In genomic region chr6:39528671-39529535, GRCm38 (mm10) we compare ENCODE assay signal across 10 mouse cellular contexts. TPM values are rescaled to one million over a fixed set of nuclear protein-coding genes. Genes with fewer than 3 reads are reported as not detected.
A peak's percentile ranks its signal among the peaks of the same experiment; 100 is the strongest.
DNase-seq lines count a peak whose midpoint lies in the region; ATAC-seq and TF ChIP-seq lines count a peak whose summit lies in the region.
"Had no signal": no experiment of that assay in that cellular context is flagged by ENCODE, and none has a peak within 500 bp of the region (broad histone marks: within the 10 kb centered on the region; RNA-seq: fewer than 3 reads in every experiment).

No protein-coding gene starts in this region.

- ATAC-seq in kidney, embryonic 15.5 days (replicated peaks; ENCODE audit: low FRiP score) = peak; percentile 78
- ATAC-seq in limb, embryonic 13.5 days (ENCODE audit: low FRiP score, low read depth) = peak; percentile 68
- ATAC-seq in monocyte, adult 5-6 weeks (replicated peaks; ENCODE audit: insufficient number of reproducible peaks, low FRiP score, low TSS enrichment, poor library complexity, severe bottlenecking) = no peak

- no peak for TF ChIP-seq POLR2A in embryonic fibroblast, embryonic 13.5 days (IDR thresholded peaks at IDR 0.05; ENCODE audit: low read depth, low read length)

- peak overlapping the region; percentile 3; the same call in 1 of the 2 replicates for H3K27ac ChIP-seq in embryonic fibroblast, embryonic 13.5 days (ENCODE audit: insufficient read depth, low read length)
- peak overlapping the region; percentile 59 for H3K27ac ChIP-seq in heart, embryonic 10.5 days
- peak overlapping the region; percentile 63 for H3K27ac ChIP-seq in kidney, embryonic 15.5 days
- H3K27ac ChIP-seq in limb, embryonic 13.5 days = peak overlapping the region; percentile 65; the same call in 1 of the 2 replicates

- H3K4me1 ChIP-seq in embryonic fibroblast, embryonic 13.5 days (ENCODE audit: control insufficient read depth, insufficient read depth, low read length) = 0 out of 2 replicates have a peak, but pooled peaks cover 5% of the 10 kb centered on the region
- peaks cover 25% of the 10 kb centered on the region for H3K4me1 ChIP-seq in heart, embryonic 10.5 days
- peaks cover 21% of the 10 kb centered on the region for H3K4me1 ChIP-seq in kidney, embryonic 15.5 days
- peaks cover 36% of the 10 kb centered on the region for H3K4me1 ChIP-seq in limb, embryonic 13.5 days

- H3K4me3 ChIP-seq in embryonic fibroblast, embryonic 13.5 days (ENCODE audit: insufficient read depth, low read length) = no peak overlapping the region
- H3K4me3 ChIP-seq in heart, embryonic 10.5 days = 0 out of 2 replicates have a peak overlapping the region, but pooled peaks have one; percentile 2
- H3K4me3 ChIP-seq in kidney, embryonic 15.5 days (replicated peaks) = no peak overlapping the region
- H3K4me3 ChIP-seq in limb, embryonic 13.5 days = 0 out of 2 replicates have a peak overlapping the region, but pooled peaks have one; percentile 3
- H3K4me3 ChIP-seq: erythroblast, embryonic 14.5 days had no signal

- no peak overlapping the region for H3K9ac ChIP-seq in kidney, embryonic 15.5 days
- peak overlapping the region; percentile 31; the same call in 1 of the 2 replicates for H3K9ac ChIP-seq in limb, embryonic 13.5 days

- peak; percentile 59 for DNase-seq in embryo, embryonic 10 days (ENCODE audit: low spot score)
- no peak for DNase-seq in embryo, embryonic 9.5 days (ENCODE audit: extremely low spot score)
- no peak for DNase-seq in heart, embryonic 10.5 days (ENCODE audit: low spot score)
- peak; percentile 36 for DNase-seq in ovary, postnatal 14 days (ENCODE audit: low spot score)

- TF ChIP-seq CTCF in embryonic fibroblast, embryonic 13.5 days (IDR thresholded peaks at IDR 0.05; ENCODE audit: borderline replicate concordance, insufficient read depth, low read length) = no peak

- H3K9me3 ChIP-seq in heart, embryonic 10.5 days = 0 out of 2 replicates have a peak, but pooled peaks cover 1% of the 10 kb centered on the region
- H3K9me3 ChIP-seq in kidney, embryonic 15.5 days (replicated peaks) = no peaks in the 10 kb centered on the region
- 0 out of 2 replicates have a peak, but pooled peaks cover 4% of the 10 kb centered on the region for H3K9me3 ChIP-seq in limb, embryonic 13.5 days

- H3K36me3 ChIP-seq in heart, embryonic 10.5 days = peaks cover 16% of the 10 kb centered on the region
- peaks cover 9% of the 10 kb centered on the region for H3K36me3 ChIP-seq in kidney, embryonic 15.5 days
- peaks cover 15% of the 10 kb centered on the region for H3K36me3 ChIP-seq in limb, embryonic 13.5 days

- no peaks in the 10 kb centered on the region for H3K27me3 ChIP-seq in heart, embryonic 10.5 days (ENCODE audit: insufficient read depth, poor library complexity, severe bottlenecking)
- H3K27me3 ChIP-seq in kidney, embryonic 15.5 days = no peaks in the 10 kb centered on the region
- H3K27me3 ChIP-seq in limb, embryonic 13.5 days = no peaks in the 10 kb centered on the region

- H3K4me2 ChIP-seq in kidney, embryonic 15.5 days = no peak overlapping the region
- H3K4me2 ChIP-seq in limb, embryonic 13.5 days (replicated peaks) = peak overlapping the region; percentile 41

- WGBS in heart, embryonic 10.5 days = 22% methylated on average over 12 of the region's 12 CpGs
- WGBS in kidney, embryonic 15.5 days = 38% methylated on average over 12 of the region's 12 CpGs
- 32% methylated on average over 12 of the region's 12 CpGs for WGBS in limb, embryonic 13.5 days

RNA-seq across cellular contexts. Expression of gene Dennd2a, which starts 28.8 kb away (rescaled TPM):
- polyA plus RNA-seq in embryonic fibroblast, embryonic 13.5 days (2011; ENCODE audit: insufficient read length, low read depth, missing spikeins) = 15.5 and 16.1 TPM in 2 replicates
- polyA plus RNA-seq in heart, embryonic 10.5 days (2016; fragmentation: Nextera tagmentation; extraction: Ambion mirVana) = 22.8 and 29.6 TPM in 2 replicates
- polyA plus RNA-seq in kidney, embryonic 15.5 days (2015; fragmentation: Nextera tagmentation; extraction: Ambion mirVana) = 23.5 and 24.0 TPM in 2 replicates
- polyA plus RNA-seq in limb, embryonic 13.5 days (2015; fragmentation: Nextera tagmentation; extraction: Ambion mirVana) = 25.8 and 30.1 TPM in 2 replicates
- 0.43 to 0.58 TPM in 2 of 3 replicates, not detected in the other for total RNA-seq in monocyte, adult 5-6 weeks (2017)
- polyA plus RNA-seq: erythroblast, embryonic 14.5 days had no signal

RNA-seq across cellular contexts. Expression of gene Adck2, which starts 44.8 kb away (rescaled TPM):
- polyA plus RNA-seq in embryonic fibroblast, embryonic 13.5 days (2011; ENCODE audit: insufficient read length, low read depth, missing spikeins) = 10.3 and 11.2 TPM in 2 replicates
- 16.5 and 16.8 TPM in 2 replicates for polyA plus RNA-seq in heart, embryonic 10.5 days (2016; fragmentation: Nextera tagmentation; extraction: Ambion mirVana)
- polyA plus RNA-seq in kidney, embryonic 15.5 days (2015; fragmentation: Nextera tagmentation; extraction: Ambion mirVana) = 27.4 TPM in 2 replicates
- polyA plus RNA-seq in limb, embryonic 13.5 days (2015; fragmentation: Nextera tagmentation; extraction: Ambion mirVana) = 41.9 and 42.8 TPM in 2 replicates
- 16.8 to 27.2 TPM (median 19.6 TPM) in 3 replicates for total RNA-seq in monocyte, adult 5-6 weeks (2017)

RNA-seq across cellular contexts. Expression of gene Gm42420, which starts 56.6 kb away (rescaled TPM):
- not detected in 2 replicates for polyA plus RNA-seq in embryonic fibroblast, embryonic 13.5 days (2011; ENCODE audit: insufficient read length, low read depth, missing spikeins)
- polyA plus RNA-seq in heart, embryonic 10.5 days (2016; fragmentation: Nextera tagmentation; extraction: Ambion mirVana) = 1.5 TPM in 1 of 2 replicates, not detected in the other
- 2.2 TPM in 1 of 2 replicates, not detected in the other for polyA plus RNA-seq in kidney, embryonic 15.5 days (2015; fragmentation: Nextera tagmentation; extraction: Ambion mirVana)
- polyA plus RNA-seq in limb, embryonic 13.5 days (2015; fragmentation: Nextera tagmentation; extraction: Ambion mirVana) = 1.0 and 3.4 TPM in 2 replicates
- total RNA-seq in monocyte, adult 5-6 weeks (2017) = 1.5 TPM in 1 of 3 replicates, not detected in the others
- polyA plus RNA-seq: erythroblast, embryonic 14.5 days; small intestine, adult 2 months had no signal

Comparison
In these comparisons a context has a peak if more than half of its experiments do, and no peak if none do; other contexts are left out.
1. DNase-seq: peak in embryo, embryonic 10 days (single experiment) and ovary, postnatal 14 days (single experiment); none in embryo, embryonic 9.5 days (single experiment) and heart, embryonic 10.5 days (single experiment).
2. H3K27ac ChIP-seq: peak in every context shown above with its lines; median percentile 65 in limb, embryonic 13.5 days; 63 in kidney, embryonic 15.5 days; 59 in heart, embryonic 10.5 days; 3 in embryonic fibroblast, embryonic 13.5 days.
3. H3K4me3 ChIP-seq: peak in heart, embryonic 10.5 days (single experiment) and limb, embryonic 13.5 days (single experiment); none in embryonic fibroblast, embryonic 13.5 days (single experiment) and kidney, embryonic 15.5 days (single experiment).